Mouse (Mus musculus): ENCODE measurements around the gene Vwce. TPM values are rescaled to one million over a fixed set of nuclear protein-coding genes. Genes with fewer than 3 reads are reported as not detected.

The Vwce gene
- total RNA-seq, 2 experiments from 2014 or later = 2.2 to 4.9 TPM

DNA sequence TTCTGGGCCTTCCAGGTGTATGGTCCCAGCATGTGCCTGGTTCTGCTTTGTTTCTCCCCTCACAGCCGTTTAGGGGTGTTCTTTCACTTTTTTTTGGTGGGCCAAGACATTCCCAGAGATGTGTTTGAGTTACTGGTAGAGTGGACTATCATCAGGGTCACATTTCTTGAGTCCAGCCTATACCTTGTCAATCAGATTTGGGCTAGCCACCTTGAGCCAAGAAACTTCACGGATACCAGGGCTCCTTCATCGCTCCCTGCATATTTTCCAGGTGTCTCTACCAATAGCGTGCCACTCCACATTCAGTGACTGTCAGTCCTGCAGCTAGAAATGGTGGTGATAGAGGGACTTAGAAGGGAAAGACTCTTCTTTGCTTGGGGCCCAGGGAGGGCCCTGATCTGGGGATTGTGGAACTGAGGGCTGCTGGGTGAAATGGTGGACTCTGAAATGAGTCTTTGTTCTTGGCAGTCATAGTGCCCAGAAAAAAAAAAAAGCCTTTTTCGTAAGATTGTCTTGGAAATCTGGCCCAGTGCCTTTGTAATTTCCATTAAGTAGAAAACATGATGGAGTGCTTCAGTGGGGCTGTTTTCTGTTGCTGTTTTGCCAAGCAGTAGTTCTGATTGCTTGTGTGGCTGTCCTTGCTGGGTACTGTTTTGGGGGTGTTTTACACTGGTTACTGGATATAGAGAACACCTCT, 55.6 kb downstream of the Vwce start:
- no peak for DNase-seq (ENCODE audit: low spot score in 2 of 2)

DNA sequence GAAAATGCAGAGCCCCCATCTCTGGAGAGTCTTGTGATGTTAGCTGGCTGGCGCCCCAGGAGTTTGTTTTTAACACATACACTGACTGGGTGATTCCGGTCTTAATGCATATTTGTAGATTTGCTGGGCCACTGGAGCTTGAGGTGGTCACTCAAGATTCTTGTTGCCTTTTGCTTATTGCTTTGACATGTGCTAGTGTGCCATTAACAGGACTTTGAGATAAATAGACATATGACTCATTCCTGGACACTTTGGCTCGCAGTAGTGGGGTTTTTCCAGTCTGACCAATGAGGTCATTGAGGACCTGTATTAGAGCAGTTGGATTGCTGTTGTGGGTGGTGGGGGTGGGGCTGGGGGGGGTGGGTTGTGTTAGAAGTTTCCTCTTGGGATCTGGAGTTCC, 56.3 kb downstream of the Vwce start:
- DNase-seq (ENCODE audit: low spot score in 2 of 2) = no peak

DNA sequence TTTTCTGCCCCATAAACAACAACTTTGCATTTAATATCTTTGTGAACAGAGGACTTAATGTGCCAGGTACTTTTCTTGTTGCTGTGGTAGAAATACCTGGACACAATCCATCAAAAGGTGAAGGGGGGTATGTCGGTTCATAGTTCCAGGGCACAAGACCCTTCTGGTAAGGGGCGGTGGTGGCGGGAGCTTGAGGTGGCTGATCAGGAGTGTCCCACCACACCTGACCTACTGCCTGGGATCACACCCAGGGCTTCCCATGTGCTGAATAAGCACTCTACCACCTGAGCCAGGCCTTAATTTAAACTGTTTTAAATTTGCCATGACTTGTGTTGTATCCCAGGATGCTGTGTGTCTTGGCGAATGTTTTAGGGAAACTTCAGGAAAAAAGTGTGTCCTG, 57.1 kb downstream of the Vwce start:
- no peak for DNase-seq (ENCODE audit: low spot score in 2 of 2)

DNA sequence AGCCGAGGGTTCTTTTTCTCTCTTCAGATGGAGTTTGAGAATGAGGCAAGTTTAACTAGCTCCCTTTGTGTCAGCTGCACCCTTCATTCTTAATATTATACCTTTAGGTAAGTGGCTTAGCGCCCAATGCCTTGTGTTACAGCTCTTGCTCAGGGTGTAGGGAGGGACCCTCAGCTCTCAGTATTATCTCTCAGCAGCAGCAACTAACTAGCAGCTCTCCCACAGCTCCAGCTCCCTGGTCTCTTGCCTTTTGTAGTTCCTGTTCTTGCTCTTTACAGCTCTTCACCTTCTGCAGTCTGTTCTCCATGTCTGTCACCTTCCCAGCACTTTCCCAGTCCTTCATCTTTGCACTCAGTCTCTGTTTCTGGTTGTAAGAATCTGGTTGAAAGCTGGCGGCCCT, 57.6 kb downstream of the Vwce start:
- no peak for DNase-seq (ENCODE audit: low spot score in 2 of 2)

DNA sequence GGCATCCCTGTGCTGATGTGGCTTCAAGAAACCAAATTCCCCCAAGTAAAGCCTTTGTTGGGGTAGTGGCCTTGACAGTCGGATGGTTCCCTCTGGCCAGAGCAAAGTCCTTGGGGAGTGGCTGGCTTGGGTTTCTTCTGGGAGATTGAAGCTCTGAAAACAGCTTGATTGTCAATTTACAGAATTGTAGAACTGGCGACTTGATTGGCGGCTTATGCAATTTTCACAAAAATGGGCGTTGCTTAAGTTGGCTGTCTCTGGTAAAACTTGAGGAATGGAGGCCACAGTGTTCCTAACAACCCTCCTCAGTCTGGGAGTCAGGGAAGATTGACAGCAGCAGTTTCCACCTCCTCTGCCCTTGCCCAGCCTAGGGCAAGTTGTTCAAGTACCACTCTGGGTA, 58.3 kb downstream of the Vwce start:
- no peak for DNase-seq (ENCODE audit: low spot score in 2 of 2)

DNA sequence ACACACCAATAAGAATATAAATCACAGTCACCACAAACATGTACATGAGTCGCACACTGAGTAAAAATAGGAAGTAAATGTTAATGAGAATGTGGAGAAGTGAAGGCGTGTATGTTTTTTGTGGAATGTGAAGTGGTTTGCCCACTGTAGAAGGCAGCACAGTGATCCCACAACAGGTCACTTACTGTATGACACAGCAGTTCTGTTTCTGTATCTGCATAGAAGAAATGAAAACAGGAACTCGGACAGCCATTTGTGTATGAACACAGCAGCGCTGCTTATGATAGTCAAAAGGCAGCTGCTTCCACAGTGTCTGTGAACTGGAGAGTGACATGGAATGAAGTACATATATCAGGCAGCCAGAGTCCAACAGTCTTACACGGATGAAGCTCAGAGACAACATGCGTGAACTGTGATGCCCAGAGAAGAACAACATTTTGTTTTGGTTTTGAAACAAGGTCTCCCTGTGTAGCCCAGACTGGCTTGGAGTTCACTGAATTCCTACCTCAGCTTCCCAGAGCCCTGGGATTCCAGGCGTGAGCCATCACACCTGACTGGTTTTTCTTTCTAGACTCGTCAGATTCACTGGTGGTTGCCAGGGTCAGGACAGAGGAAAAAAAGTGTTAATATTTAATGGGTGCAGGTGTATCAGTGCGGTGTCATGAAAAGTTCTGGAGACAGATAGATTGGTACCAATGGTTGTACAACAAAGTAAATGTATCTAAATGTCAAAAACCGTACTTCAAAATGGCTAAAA, 60.1 kb downstream of the Vwce start:
- no peak for DNase-seq (ENCODE audit: low spot score in 2 of 2)

DNA sequence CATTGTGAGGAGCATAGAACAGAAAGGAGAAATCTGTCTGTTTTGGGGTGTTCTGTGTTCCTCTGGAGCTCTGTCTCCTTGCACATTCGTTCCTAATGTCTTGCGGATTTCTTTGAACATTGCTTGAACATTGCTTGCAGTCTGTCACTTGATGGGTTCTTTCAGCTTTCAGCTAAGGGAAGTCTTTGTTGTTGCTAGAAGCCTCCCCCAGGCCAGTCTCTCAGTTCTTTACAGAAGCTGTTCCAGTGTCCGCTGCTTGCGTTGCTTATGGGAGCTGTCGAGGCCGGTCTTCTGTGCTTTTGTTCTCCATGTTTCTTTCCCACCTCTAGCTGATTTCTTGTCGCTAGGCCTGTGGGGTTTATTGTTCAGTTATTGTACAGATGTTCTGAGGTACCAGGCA, 61.8 kb downstream of the Vwce start:
- no peak for DNase-seq (ENCODE audit: low spot score in 2 of 2)

DNA sequence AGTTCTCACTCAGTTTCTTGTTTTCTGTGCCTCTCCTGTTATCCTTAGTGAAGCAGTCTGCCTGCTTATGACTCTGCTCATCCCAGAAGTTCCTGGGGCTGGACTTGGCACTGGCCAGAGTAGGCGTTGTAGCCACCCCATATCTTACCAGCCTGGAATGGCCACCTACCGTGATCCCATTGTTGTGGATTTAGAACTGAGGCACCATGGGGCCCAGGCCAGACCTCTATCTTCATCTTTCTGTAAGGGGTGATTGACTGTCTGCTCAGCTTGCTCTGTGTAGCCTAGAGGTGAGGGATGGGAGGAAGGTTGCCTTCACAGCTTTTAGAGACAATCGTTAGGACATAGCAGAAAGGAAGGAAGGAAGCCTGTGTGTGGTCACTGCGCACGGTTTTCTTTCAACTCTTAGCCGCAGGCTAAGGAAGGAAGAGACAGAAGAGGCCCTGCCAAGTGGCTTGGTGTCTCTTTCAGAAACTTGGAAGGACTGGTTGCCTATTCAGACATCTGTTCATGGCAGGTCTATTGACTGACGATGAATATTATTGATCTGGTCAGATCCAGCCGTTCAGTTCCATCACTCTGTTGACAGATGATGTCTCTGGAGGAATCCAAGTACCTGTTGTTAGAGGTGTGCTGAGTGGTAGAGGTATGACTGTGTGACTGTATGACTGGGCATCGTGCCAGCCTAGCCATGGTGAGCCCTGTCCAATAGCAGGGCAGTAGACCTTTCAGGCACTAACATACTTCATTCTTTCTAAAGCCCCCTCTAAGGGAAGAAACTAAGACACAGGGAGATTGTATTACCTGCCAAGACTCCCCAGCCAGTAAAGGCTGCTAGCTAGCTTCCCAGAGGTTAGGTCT, 64.3 kb downstream of the Vwce start:
- DNase-seq (ENCODE audit: low spot score in 2 of 2) = no peak

DNA sequence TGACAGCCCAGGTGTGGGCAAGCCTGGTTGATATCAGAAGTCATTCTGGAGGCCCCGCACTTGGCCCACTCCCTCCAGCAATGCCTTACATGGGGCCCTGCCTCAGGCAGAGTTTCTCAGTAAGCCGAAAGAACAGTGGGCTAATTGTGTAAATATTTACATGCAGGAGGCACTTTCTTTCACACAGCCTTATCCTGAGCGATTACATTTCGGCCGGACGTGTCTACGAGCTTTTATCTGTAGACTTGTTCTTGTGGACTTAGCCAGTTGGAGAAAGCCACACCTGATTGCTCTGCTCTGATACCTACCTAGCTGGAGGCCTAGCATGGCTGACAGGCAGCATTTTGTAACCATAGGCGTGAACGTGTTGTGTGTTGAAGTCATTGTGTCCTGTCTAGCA, 65.8 kb downstream of the Vwce start:
- no peak for DNase-seq (ENCODE audit: low spot score in 2 of 2)

DNA sequence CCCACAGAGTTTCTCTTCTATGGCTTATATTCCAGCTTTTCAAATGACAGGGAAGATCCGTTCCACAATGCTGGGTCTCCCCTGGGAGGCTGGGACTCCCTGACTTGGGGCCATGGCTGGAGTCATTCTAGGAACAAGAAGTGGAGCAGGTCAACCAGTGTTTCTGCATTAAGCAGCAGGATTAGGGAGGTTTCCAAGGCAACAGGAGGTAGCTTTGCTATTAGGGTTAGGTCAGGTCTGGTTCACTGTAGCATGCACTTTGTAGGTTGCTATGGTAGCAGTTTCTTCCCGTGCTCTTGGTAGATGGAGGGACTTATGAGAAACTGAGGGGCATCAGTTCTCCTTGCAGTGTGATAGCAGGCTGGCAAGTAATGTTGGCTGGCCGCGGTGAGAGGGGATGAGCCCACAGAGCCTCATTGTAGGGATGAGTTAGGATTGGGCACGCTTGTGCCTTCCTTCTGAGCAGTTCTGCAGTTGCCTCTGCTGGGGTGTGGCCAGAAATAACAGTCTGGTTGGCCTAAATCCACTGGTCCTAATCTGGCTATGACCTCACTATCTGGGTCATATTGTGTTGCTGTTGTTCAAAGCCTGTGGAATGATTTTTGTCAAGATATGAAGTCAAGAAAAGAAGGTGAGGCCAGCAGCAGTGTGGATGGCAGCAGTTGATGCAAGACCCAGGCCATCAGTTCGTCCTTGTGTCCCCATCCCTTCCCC, 67.2 kb downstream of the Vwce start:
- DNase-seq (ENCODE audit: low spot score in 2 of 2) = no peak

DNA sequence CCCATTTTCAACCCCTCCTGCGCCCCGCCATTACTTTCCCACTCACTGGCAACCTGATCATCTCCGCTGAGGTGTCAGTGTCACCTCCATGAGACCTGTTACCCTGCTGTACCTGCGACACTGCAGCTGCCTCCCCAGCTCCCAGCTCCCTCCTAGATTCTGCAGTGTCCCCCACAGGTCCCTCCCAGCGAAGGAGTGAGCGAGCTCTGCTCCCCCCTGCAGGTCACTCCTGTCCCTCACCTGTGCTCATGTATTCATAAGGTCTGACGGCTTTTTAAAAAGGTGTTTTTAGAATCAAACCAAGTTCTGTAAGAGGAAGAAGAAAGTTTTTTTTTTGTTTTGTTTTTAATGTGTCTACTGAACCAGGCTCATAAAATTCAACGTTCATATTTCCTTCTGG, 68.1 kb downstream of the Vwce start:
- no peak for DNase-seq (ENCODE audit: low spot score in 2 of 2)

DNA sequence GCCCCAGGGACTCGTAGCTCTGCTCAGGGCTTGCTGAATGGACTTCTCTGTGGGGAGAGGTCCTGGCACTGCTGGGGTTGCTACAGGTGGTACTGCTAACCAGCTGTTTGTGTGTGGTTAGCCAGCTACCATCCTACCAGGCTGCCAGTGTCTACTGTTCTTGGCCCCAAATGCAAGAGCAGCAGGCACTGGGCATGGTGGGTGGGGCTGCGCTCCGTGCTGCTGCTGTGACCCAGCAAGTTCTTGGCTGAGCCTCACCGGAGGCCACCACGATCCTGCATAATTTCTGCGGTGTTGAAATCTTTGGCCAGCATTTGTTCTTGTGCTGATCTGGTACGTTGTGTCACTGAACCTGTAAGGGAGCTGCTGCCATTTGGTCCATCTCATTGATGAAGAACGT, 69.5 kb downstream of the Vwce start:
- DNase-seq (ENCODE audit: low spot score in 2 of 2) = no peak

DNA sequence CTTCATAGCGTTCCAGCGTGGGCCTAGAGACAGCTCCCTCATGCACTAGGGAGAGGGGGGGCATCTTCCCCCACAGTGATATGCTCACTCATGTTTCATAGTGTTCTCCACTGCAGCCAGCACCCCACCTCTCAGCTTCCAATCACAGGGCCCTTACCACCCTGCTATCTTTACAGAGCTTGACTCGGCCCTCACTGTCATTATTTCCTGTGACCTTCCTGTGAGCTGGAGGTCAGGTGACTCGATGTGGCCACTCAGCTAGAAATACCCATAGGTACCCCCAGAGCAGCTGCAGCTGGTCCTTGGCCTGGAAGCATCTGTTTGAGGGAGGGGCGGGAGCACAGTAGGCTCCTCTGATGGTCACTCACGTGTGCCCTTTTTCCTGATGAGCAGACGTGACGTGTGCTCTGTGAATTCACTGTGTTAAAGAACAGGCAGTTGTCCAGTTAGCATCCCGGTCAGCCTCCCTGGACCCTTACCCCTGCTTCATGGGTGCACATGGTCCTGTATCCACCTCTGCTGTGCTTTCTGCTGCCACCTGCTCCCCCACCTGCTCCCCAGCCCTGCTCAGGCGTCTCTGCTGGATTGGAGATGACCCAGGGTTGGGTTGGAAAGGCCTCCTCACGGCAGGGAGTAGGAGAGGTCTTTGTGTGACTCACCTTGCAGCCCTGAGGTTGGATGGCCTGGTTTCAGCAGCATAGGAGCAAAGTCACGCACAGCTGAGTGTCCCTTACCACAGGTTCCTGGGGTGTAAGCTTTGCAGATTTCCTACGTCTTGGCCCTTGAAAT, 73.3 kb downstream of the Vwce start:
- no peak for DNase-seq (ENCODE audit: low spot score in 2 of 2)

DNA sequence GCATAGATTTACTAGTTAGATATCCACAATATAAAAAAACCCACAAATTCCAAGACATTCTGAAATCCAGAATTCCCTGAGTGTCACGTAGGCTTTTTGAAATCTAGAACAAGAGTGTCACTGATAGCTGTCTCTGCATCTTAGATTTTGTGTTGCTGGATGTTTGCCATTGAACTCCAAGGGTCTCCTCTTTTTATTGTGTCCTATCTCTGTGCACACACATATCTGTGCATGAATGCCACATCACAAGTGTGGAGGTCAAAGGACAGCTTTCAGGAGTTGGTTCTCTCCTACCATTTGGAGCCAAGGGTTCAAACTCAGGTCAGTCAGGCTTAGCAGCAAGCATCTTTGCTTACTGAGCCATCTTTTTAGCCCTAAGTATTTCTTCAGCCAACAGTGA, 73.9 kb downstream of the Vwce start:
- no peak for DNase-seq (ENCODE audit: low spot score in 2 of 2)

DNA sequence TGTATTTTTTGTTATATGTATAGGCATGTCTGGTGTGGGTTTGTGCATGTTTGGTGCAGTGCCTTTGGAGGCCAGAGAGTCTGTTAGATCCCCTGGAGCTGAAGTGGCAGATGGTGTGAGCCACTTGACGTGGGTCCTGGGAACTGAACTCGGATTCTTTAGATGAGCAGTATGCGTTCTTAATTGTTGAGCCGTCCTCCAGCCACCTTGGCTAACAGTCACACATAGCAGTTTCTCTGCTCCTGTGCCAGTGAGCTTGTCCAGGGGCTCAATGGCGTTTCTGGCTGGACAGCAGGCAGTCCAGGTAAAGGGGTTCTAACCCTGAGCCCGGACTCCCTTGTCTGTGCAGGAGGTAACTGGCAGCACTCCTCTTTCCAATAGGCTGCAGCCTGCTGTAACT, 74.9 kb downstream of the Vwce start:
- no peak for DNase-seq (ENCODE audit: low spot score in 2 of 2)

DNA sequence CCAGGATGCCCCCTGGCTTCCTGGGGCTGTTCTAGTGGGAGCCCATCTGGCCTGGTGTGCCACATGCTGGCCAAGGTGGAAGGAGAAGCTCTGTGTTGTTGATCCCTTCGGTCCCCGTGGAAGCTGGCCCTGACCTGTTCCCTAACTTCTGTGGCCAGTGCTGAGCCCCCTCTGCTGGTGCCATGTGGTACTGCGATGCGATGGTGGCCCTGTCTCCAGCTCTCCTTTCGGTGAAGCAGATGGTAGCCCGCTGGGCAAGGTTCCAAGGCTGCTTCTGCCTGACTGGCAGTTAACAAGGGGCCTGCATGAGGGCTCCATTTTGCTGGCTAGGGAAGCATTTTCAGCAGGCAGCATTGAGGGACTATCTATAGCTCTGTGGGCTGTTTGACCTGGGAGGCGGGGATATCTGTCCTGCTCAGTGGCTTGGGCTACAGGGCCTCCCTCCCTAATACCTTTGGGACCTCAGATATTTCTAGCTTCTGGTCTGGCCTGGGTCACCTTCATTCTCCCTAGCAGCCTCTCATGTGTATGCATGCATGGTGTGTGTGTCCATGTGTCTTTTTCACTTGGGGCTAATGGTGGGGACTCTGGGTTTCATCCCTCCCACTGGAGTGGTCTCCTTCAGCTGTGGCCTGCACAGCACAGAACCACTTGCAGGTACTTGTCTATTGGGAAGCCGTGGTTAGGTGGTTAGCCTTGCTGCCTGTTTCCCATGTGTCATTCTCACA, 75.5 kb downstream of the Vwce start:
- peak; percentile 81 to 95 for DNase-seq (ENCODE audit: low spot score in 2 of 2)

DNA sequence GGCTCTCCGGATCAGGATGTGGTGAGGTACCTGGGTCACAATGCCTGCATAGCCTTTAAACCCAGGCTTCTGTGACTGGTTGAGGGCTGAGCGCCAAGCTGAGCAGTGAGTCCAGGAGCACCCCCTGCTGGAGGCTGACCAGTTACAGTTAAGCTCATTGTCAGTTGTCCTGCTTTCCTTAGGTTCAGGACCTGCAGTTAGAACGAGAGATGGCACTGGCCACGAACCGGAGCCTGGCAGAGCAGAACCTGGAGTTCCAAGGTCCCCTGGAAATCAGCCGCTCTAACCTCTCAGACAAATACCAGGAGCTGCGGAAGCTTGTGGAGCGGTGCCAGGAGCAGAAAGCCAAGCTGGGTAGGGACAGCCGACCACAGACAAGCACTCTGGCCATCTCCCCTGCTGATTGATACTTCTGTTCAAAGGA, 76.1 kb downstream of the Vwce start:
- peak in 1 of 2 experiments; percentile 28 for DNase-seq (ENCODE audit: low spot score in 2 of 2)

DNA sequence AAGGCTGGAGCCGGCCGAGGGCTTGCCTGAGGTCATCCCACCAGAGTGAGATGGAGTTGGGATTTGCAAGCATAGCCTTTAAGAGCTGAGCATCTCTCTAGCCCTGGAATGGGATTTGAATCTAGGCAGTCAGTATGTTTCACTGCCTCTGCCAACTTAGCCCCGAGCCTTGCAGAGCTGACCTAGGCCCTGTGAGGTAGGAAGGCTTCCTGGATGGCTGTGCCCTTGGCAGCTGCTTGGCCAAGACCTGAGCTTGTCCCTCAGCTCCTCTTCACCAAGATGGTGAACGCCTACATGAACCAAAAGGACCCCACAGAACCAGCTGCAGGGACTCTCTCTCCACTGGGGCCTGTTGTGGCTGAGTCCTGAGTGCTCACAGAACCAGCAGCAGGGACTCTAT, 76.7 kb downstream of the Vwce start:
- no peak for DNase-seq (ENCODE audit: low spot score in 2 of 2)

DNA sequence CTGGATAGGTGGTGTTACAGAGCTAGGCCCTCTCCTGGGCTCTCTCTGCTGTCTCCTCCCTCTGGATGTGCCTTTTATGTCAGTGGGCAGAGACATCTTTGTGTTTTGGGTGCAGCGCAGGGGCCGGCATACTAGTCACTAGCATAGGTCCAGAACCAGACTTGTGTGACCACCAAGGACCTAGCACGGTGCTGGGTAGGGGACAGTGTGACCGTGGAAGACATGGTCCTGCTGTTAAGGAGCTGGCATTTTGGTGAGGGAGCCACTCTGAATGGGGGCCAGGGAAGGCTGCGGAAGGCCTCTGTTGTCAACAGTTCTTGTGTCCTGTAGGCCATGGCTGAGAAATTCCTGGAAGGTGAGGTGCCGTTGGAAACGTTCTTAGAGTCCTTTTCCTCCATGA, 78.2 kb downstream of the Vwce start:
- no peak for DNase-seq (ENCODE audit: low spot score in 2 of 2)

DNA sequence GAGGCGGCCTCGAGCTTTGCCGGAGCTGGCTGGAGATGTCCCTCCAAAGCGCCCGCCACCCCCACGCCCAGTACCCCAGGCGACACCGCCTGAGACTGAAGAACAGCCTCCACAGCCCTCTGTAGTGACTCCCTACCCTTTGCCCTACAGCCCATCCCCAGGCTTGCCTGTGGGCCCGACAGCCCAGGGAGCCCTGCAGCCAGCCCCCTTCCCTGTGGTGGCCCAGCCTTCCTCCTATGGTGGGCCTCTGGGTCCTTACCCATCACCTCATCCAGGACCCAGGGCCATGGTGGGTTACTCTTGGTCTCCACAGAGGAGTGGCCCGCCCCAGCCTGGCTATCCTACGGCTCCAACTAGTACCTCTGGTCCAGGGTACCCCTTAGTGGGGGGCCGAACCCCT, 78.6 kb downstream of the Vwce start:
- DNase-seq (ENCODE audit: low spot score in 2 of 2) = no peak
